Mouse (Mus musculus) leukemia stem cell, adult 10-12 weeks (primary cell): ENCODE data around the gene Elp5. TPM values are rescaled to one million over a fixed set of nuclear protein-coding genes. Genes with fewer than 3 reads are reported as not detected.

ENCODE experiments used
- polyA plus RNA-seq: library from polyadenylated mRNA; stranded (reverse); fragments of >175 nt; gene quantifications from 2 replicates; pipeline ENCODE4 v1.2.3, GENCODE M21; 2012; ENCODE audit warnings: low replicate concordance

Gene Elp5
- polyA plus RNA-seq = 7.0 and 11.8 TPM in 2 replicates

GRCm38 (mm10) chr11:69982225-69982624, at the start of gene Elp5:
Gene Elp5, minus strand, starts transcription at chr11:69982517.

GRCm38 (mm10) chr11:70016669-70017068, 34.4 kb upstream of the Elp5 start, which contains the start of gene Dlg4:
Gene Dlg4, plus strand, starts transcription at chr11:70016942.

DNA sequence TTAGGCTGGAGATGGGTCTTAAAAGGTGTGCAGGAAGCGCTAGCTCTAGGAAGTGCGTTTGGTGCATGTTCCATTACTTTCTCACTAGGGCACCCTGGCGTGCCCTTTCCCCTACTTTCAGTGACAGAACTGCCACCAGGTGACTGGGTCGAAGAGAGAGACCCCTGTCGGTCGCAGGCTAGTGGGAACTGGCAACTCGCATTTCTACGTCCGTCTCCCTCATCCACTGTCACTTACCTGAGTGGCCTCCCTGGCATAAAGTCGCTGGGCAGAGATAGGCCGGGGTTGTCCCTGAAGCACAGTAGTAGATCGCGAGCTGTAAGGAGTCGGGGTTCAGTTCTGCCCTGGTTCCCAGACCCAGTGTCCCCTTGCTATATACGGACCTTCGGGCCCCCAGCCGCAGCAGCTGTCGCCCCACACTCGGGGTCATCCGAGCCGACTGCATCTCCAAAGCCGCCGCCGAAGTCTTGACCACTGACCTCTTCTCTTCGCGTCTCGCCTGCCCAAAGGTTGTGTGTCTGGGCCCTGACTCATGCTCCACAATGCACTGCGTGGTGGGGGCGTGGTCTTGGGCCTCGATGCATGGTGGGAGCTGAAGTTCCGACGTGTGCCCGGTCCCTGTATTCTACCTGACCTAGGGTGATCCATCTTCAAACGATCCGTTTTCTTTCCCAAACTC, 32.7 kb upstream of the Elp5 start, which contains the start of gene Acadvl:
TSS of gene Acadvl (minus strand) at position 532 of the 679 bp plus-strand sequence.

DNA sequence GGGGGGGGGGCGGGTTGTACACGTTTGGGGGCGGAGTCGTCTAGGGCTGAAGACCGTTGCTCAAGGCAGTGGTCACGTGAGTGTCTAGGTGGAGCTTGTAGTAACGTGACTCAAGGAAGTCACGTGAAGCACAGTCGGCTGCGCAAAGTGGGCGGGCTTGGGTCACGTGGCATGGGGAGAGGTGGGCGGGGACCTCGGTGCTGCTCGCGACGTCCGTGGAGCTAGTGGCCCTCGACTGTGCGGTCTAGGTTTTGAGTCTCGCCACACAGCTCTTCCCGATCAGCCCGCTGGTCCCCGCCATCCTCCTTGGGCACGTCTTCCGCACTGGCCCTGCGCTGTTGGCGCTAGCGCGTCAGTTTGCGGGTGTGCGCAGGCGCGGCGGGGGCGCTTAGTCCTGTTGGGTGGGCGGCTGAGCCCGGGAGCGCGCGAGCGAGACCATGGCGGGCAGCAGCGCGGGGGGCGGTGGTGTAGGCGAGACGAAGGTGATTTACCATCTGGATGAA, 18.1 kb upstream of the Elp5 start, which contains the start of gene Dvl2:
TSS of gene Dvl2 (plus strand) at position 200 of the 503 bp plus-strand sequence.

DNA sequence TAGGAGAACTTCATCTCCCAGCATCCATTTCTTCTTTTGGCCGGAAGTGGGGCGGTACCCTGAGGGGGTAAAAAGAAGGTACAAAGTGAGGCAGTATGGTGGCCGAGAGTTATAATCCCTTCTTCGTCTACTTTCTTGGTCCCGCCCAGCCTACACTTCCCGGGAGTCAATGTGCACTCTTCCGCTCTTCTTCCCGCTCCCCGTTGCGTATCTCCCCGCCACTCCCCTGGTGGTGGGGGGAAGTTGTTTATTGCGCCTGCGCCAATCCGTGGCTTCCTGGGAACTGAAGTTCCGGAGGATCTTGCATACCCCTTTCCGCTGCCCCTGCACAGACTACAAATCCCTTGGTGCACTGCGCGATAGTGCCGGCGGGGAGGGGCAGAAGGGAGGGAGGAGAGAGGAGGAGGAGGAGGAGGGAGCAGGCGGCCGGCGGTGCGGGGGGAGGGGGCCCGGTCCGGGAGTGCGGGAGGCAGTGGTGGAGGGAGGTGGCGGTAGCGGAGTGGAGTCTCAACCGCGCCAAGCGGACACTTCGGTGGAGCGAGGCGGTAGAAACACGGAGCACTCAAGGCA, 13.2 kb upstream of the Elp5 start, which contains the start of gene Phf23:
TSS of gene Phf23 (plus strand) at position 387 of the 570 bp plus-strand sequence.

DNA sequence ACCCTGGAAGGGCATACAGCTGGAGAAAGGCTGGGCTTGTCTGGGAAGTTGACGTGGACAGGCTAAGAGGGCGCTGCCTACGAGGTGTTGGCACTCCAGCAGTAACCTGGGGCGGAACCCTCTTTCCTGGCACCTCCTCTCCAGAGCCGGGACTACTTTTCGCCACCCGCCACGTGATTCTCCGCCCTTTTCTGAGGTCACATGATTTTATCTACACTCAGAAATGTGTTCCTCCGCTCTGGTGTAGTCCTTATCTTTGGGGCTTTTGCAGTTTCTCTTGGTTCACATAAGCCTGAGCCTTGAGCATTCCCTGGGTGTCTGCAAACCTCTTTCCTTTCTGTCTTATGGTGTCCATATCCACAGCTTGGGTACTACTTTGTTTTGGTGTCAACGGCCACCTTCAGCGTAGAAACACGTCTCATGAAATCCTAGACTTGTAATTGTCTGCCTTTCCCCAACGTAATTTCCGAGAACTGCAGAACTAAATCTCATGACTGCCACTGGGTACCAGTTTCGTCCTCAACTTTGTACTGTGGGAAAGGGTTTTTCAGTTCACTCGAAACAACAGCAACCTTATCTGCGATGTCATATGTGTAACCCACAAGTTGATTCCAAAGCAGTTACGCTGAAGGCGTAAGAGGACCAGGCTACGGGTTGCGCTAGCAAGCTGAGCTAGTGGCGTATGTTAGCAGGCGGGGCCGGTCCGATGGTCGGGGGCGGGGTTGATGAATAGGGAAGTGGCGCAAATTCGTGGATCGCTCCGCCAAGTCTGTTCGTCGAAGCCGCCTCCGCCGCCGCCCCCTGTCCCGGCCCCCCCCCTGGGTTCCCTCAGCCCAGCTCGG, 8.8 kb upstream of the Elp5 start, which contains the start of gene Gabarap:
TSS of gene Gabarap (plus strand) at position 294 of the 842 bp plus-strand sequence.

DNA sequence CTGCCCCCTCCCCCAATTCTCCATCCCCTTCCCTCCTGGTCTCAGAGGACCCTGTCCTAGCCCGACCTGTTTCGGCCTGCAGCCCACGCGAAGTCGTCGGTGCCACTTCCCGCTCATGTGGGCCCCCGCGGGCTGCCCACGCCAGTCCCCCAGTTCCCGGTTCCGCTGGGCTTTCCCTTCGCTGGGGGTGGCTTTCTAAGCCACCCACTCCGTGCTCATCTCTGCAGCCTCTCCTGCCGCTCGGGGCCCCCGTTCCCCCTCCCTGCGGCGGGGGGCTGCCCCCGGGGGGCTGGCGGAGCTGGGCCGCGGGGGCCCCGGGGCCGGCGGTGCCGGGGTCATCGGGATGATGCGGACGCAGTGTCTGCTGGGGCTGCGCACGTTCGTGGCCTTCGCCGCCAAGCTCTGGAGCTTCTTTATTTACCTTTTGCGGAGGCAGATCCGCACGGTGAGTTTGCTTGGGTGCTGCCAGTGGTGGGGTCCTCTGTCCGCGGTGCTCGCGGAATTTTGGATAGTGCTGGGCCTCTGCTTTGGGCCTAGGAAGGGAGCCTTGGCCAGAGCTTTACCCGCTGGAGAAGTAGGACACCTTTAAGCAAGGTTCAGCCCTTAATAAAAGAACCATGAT, 1.1 kb downstream of the Elp5 start, which contains the start of gene Ctdnep1:
TSS of gene Ctdnep1 (plus strand) at position 16 of the 622 bp plus-strand sequence.

DNA sequence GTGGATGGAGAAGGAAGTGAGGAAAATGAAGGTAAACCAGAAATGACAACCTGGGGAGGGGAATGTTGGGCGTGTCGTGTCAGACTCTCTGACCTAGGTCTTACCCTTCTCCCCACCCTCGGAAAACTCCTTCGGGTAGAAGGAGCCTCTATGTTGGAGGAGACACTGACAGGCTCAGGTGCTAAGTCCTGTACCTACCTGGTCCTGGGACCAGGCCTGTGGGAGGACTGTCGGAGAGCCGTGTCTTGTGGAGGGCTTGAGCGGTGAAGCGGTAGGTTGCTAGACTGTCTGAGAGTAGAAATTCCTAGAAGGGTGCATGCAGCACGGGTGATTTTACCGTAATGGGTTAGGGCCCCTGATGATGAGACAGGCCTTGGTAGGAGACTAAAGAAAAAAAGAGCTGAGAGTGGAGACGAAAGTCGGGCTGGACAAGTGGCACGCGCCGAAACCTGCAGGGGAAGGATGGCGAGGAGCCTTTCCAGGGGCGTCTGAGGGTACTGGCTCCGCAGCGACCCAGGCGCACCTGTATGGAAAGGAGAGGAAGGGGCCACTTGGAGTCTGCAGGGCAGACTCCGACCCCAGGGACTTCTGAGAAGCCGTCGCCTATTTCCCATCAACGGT, 17.6 kb downstream of the Elp5 start, which contains the start of gene Cldn7:
TSS of gene Cldn7 (plus strand) at position 130 of the 621 bp plus-strand sequence.

GRCm38 (mm10) chr11:69948066-69948762, 34.1 kb downstream of the Elp5 start, which contains the start of gene Slc2a4:
Gene Slc2a4, minus strand, starts transcription at chr11:69948188.

GRCm38 (mm10) chr11:69935137-69935879, 47.0 kb downstream of the Elp5 start, which contains the start of gene Ybx2:
Gene Ybx2, plus strand, starts transcription at chr11:69935796.

GRCm38 (mm10) chr11:69921114-69922011, 61.0 kb downstream of the Elp5 start, which contains the start of gene Eif5a:
Gene Eif5a, minus strand, starts transcription at chr11:69921958.

Other genes with a start within 250 kb of the Elp5 start
- gene Polr2a, start 223.9 kb downstream of the Elp5 start, polyA plus RNA-seq = 92.9 and 194 TPM in 2 replicates
- not detected in 2 replicates for gene Slc35g3, start 220.5 kb downstream of the Elp5 start, polyA plus RNA-seq
- 38.9 and 47.4 TPM in 2 replicates for gene Zbtb4, start 216.6 kb downstream of the Elp5 start, polyA plus RNA-seq
- 0.18 and 0.20 TPM in 2 replicates for gene Chrnb1, start 186.6 kb downstream of the Elp5 start, polyA plus RNA-seq
- 0.07 and 0.47 TPM in 2 replicates for gene Fgf11, start 180.7 kb downstream of the Elp5 start, polyA plus RNA-seq
- not detected in 2 replicates for gene Tmem102, start 176.9 kb downstream of the Elp5 start, polyA plus RNA-seq
- 0.07 TPM in 1 of 2 replicates, not detected in the other for gene Gm39566, start 167.2 kb downstream of the Elp5 start, polyA plus RNA-seq
- gene Spem2, start 164.1 kb downstream of the Elp5 start, polyA plus RNA-seq = not detected in 2 replicates
- not detected in 2 replicates for gene Spem1, start 160.3 kb downstream of the Elp5 start, polyA plus RNA-seq
- 3.7 and 5.0 TPM in 2 replicates for gene Nlgn2, start 144.7 kb downstream of the Elp5 start, polyA plus RNA-seq
- 531 and 1,176 TPM in 2 replicates for gene Tmem256, start 144.0 kb downstream of the Elp5 start, polyA plus RNA-seq
- gene Plscr3, start 136.1 kb downstream of the Elp5 start, polyA plus RNA-seq = 64.9 and 78.2 TPM in 2 replicates
- 2.0 and 2.3 TPM in 2 replicates for gene Tnk1, start 123.8 kb downstream of the Elp5 start, polyA plus RNA-seq
- gene Tmem95, start 104.5 kb downstream of the Elp5 start, polyA plus RNA-seq = not detected in 2 replicates
- 1.4 and 2.2 TPM in 2 replicates for gene Kctd11, start 101.1 kb downstream of the Elp5 start, polyA plus RNA-seq
- gene Acap1, start 87.0 kb downstream of the Elp5 start, polyA plus RNA-seq = 28.9 and 53.7 TPM in 2 replicates
- 0.18 and 0.33 TPM in 2 replicates for gene 2810408A11Rik, start 81.5 kb downstream of the Elp5 start, polyA plus RNA-seq
- 131 and 182 TPM in 2 replicates for gene Neurl4, start 81.4 kb downstream of the Elp5 start, polyA plus RNA-seq
- gene Gps2, start 68.6 kb downstream of the Elp5 start, polyA plus RNA-seq = 157 and 339 TPM in 2 replicates
- 1,855 and 2,103 TPM in 2 replicates for gene Eif5a, start 60.6 kb downstream of the Elp5 start, polyA plus RNA-seq
- gene Ybx2, start 46.7 kb downstream of the Elp5 start, polyA plus RNA-seq = 0.99 TPM in 1 of 2 replicates, not detected in the other
- 2.4 and 14.7 TPM in 2 replicates for gene Slc2a4, start 34.3 kb downstream of the Elp5 start, polyA plus RNA-seq
- gene Cldn7, start 17.7 kb downstream of the Elp5 start, polyA plus RNA-seq = 0.62 TPM in 1 of 2 replicates, not detected in the other
- gene Ctdnep1, start 1.4 kb downstream of the Elp5 start, polyA plus RNA-seq = 151 and 407 TPM in 2 replicates
- gene Gabarap, start 8.6 kb upstream of the Elp5 start, polyA plus RNA-seq = 126 and 157 TPM in 2 replicates
- 43.8 and 51.3 TPM in 2 replicates for gene Phf23, start 13.3 kb upstream of the Elp5 start, polyA plus RNA-seq
- gene Dvl2, start 18.1 kb upstream of the Elp5 start, polyA plus RNA-seq = 32.3 and 38.3 TPM in 2 replicates
- 24.5 and 26.3 TPM in 2 replicates for gene Acadvl, start 32.9 kb upstream of the Elp5 start, polyA plus RNA-seq
- gene Dlg4, start 34.4 kb upstream of the Elp5 start, polyA plus RNA-seq = 4.8 and 5.4 TPM in 2 replicates
- gene Asgr1, start 71.6 kb upstream of the Elp5 start, polyA plus RNA-seq = not detected in 2 replicates
- gene Asgr2, start 110.1 kb upstream of the Elp5 start, polyA plus RNA-seq = not detected in 2 replicates
- gene Mgl2, start 147.8 kb upstream of the Elp5 start, polyA plus RNA-seq = not detected in 2 replicates
- 1.8 TPM in 1 of 2 replicates, not detected in the other for gene Clec10a, start 173.7 kb upstream of the Elp5 start, polyA plus RNA-seq
- 0.42 TPM in 1 of 2 replicates, not detected in the other for gene Slc16a11, start 230.2 kb upstream of the Elp5 start, polyA plus RNA-seq
- 3.8 and 9.0 TPM in 2 replicates for gene Slc16a13, start 238.5 kb upstream of the Elp5 start, polyA plus RNA-seq
- 1.2 and 1.5 TPM in 2 replicates for gene Bcl6b, start 247.3 kb upstream of the Elp5 start, polyA plus RNA-seq